Mouse (Mus musculus) gonadal fat pad, adult 2 months (tissue): ENCODE measurements around the gene Apoa5. TPM values are rescaled to one million over a fixed set of nuclear protein-coding genes. Genes with fewer than 3 reads are reported as not detected.

Experiments
- DNase-seq: peaks from one replicate; pipeline ENCODE4 v3.0.0-alpha.2; 2012; ENCODE audit warnings: low read depth
- polyA plus RNA-seq: library from polyadenylated mRNA; depleted of rRNA; stranded (reverse); fragments of >200 nt; gene quantifications from 2 replicates; pipeline ENCODE4 v1.2.3, GENCODE M21; 2012; rRNA removed

The Apoa5 gene
- 0.19 and 1.1 TPM in 2 replicates for polyA plus RNA-seq

- no peak for DNase-seq
Observed at GRCm38 (mm10) chr9:46268343-46268873, at the start of gene Apoa5. Apoa5 (plus strand) TSS chr9:46268633.

GRCm38 (mm10) chr9:46223090-46223489, 45.3 kb upstream of the Apoa5 start:
- no peak for DNase-seq

DNA sequence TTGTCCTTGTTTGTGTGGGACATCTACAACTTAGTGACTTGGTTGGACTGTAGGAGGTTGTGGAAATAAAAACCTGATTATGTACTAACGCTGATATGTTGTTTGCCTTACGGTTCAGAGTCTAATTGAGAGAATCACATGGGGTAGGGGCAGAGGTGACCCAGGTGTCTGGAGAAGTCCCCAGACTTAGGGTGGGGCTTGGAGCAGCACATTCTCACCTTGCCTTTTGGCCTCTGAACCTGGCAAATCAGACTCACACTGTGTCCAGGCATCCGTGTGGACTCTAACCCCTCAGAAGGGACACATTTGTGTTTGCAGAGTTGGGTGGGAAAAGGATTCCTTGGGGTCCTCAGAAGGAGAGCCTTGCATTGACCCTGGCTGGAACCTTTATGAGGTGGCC, 44.3 kb upstream of the Apoa5 start:
- no peak for DNase-seq

GRCm38 (mm10) chr9:46224945-46225660, 43.3 kb upstream of the Apoa5 start:
- no peak for DNase-seq

GRCm38 (mm10) chr9:46227064-46227614, 41.3 kb upstream of the Apoa5 start:
- no peak for DNase-seq

- no peak for DNase-seq
Observed at GRCm38 (mm10) chr9:46228491-46228890, 39.9 kb upstream of the Apoa5 start, which contains the start of gene Apoa1. Apoa1 (plus strand) TSS chr9:46228580.

- DNase-seq, result no peak
Observed at GRCm38 (mm10) chr9:46229573-46230449, 38.6 kb upstream of the Apoa5 start.

DNA sequence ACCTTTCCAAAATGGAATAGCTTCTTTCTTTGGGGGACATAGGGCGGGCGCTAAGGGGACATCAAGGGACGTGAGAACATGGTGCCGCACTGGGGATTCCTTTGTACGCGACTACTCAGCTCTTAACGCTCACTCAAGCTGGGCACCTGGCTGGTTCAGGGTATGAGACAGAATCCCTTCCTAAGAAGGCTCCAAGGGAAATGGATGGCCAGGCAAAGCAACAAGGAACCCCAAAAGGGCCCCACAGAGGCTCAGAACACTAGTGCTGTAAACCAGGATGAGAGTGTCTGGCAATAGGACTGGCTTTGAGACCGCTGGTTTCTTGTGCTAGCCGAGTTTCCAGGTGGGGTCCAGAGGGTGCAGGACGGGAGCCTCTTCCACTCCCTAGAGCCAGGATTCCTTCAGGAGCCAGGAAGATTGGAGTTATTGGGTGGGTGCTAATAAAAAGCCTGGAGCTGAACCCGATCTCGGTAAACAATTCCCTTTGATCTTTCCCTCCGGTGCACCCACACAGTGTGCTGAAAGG, 37.9 kb upstream of the Apoa5 start:
- DNase-seq, result no peak

- no peak for DNase-seq
Observed at GRCm38 (mm10) chr9:46235196-46235595, 33.2 kb upstream of the Apoa5 start.

- no peak for DNase-seq
Observed at GRCm38 (mm10) chr9:46235596-46235648, 33.0 kb upstream of the Apoa5 start, which contains the start of gene Apoc3. Apoc3 (minus strand) TSS chr9:46235636.

DNA sequence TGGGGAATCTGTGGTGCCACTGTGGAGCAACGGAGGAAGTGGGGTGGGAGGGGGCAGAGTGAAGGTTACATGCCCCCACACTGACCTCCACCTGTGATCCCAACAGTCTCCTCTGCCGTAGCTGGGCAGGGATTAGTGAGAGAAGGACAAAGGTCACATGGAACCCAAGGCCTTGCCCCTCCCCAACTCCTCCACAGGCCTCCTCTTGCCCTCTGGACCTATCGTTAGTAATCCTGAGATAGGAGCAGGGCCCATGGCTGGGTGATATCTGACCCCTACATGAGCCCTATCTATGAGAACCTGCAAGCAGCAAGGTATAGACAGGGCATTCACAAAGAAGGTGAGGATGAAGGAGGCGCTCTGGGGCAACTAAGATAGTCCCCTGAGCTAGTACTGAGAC, 32.8 kb upstream of the Apoa5 start:
- no peak for DNase-seq

- DNase-seq, result no peak
Observed at GRCm38 (mm10) chr9:46238850-46239249, 29.6 kb upstream of the Apoa5 start.

- DNase-seq, result no peak
Observed at GRCm38 (mm10) chr9:46240526-46241153, 27.8 kb upstream of the Apoa5 start, which contains the start of gene Apoa4. Apoa4 (plus strand) TSS chr9:46240696.

GRCm38 (mm10) chr9:46241818-46242217, 26.6 kb upstream of the Apoa5 start:
- no peak for DNase-seq

GRCm38 (mm10) chr9:46243122-46243521, 25.3 kb upstream of the Apoa5 start:
- no peak for DNase-seq

- no peak for DNase-seq
Observed at GRCm38 (mm10) chr9:46243584-46243983, 24.8 kb upstream of the Apoa5 start.

- DNase-seq, result no peak
Observed at GRCm38 (mm10) chr9:46246752-46247324, 21.6 kb upstream of the Apoa5 start.

GRCm38 (mm10) chr9:46256177-46256576, 12.3 kb upstream of the Apoa5 start:
- DNase-seq, result no peak

- no peak for DNase-seq
Observed at GRCm38 (mm10) chr9:46256658-46257385, 11.6 kb upstream of the Apoa5 start.

GRCm38 (mm10) chr9:46257546-46257945, 10.9 kb upstream of the Apoa5 start:
- DNase-seq, result no peak

GRCm38 (mm10) chr9:46259111-46259510, 9.3 kb upstream of the Apoa5 start:
- no peak for DNase-seq
